Mouse (Mus musculus) G1E (cell line): ENCODE results near the gene Ccr9. TPM values are rescaled to one million over a fixed set of nuclear protein-coding genes. Genes with fewer than 3 reads are reported as not detected.

Experiments used
- ATAC-seq: 2 replicates; pipeline ENCODE4 v1.8.0; 2016; ENCODE audit warnings: mild to moderate bottlenecking; ENCODE audit not compliant: insufficient number of reproducible peaks, poor library complexity, low FRiP score, severe bottlenecking; ENCODE audit errors: extremely low read depth
- DNase-seq: peaks from one replicate; pipeline ENCODE4 v3.0.0; 2012; ENCODE audit warnings: low spot score
- H3K27me3 ChIP-seq: 2 replicates; pipeline ENCODE4 v1.6.1; 2012; ENCODE audit warnings: mild to moderate bottlenecking, low read length, inconsistent platforms; ENCODE audit not compliant: insufficient read depth
- H3K36me3 ChIP-seq: replicated peaks from 2 replicates; pipeline ENCODE3; 2012; ENCODE audit warnings: mild to moderate bottlenecking, inconsistent platforms
- H3K4me1 ChIP-seq: 2 replicates; pipeline ENCODE4 v1.6.1; 2012; ENCODE audit warnings: low read depth, low read length, inconsistent platforms, mixed read lengths; ENCODE audit not compliant: insufficient read depth
- H3K4me3 ChIP-seq: 2 replicates; pipeline ENCODE4 v1.5.1; 2012; ENCODE audit warnings: low read depth, mild to moderate bottlenecking, inconsistent platforms, low read length, moderate library complexity, mixed read lengths
- H3K9me3 ChIP-seq: replicated peaks from 2 replicates; pipeline ENCODE4 v1.6.1; 2012; ENCODE audit warnings: inconsistent platforms
- CTCF ChIP-seq: IDR thresholded peaks from 2 replicates; pipeline ENCODE4 v1.5.1; 2012; ENCODE audit warnings: low read depth, low read length, inconsistent platforms, mixed read lengths
- GATA1 ChIP-seq: IDR thresholded peaks from 2 replicates; pipeline ENCODE4 v1.6.1; 2012; ENCODE audit warnings: borderline replicate concordance, low read length, inconsistent platforms, mixed read lengths
- GATA2 ChIP-seq: IDR thresholded peaks from 2 replicates; pipeline ENCODE4 v1.6.1; 2012; ENCODE audit warnings: low read depth, low read length, inconsistent platforms, borderline replicate concordance
- POLR2AphosphoS5 ChIP-seq: IDR thresholded peaks from 2 replicates; pipeline ENCODE4 v1.6.1; 2012; ENCODE audit warnings: low read depth, low read length, inconsistent platforms; ENCODE audit not compliant: insufficient replicate concordance
- TAL1 ChIP-seq: conservative IDR thresholded peaks from 2 replicates; pipeline ENCODE4 v1.6.1; 2012; ENCODE audit warnings: low read depth, low read length, inconsistent platforms, mixed read lengths
- polyA plus RNA-seq: library from polyadenylated mRNA; stranded (reverse); fragments of >175 nt; gene quantifications from 2 replicates; pipeline ENCODE4 v1.2.3, GENCODE M21; 2012
- total RNA-seq, 2 experiments: library from RNA; stranded (forward) in 1 of 2; stranded (reverse) in 1 of 2; fragments of 200-1000 nt in 1 of 2; fragments of >200 nt in 1 of 2; fragmentation: Nextera tagmentation in 1 of 2; gene quantifications; 2 replicates each; pipeline ENCODE4 v1.2.3; 2014 to 2017

The Ccr9 gene
- total and polyA plus RNA-seq, 3 experiments, result 0.11 TPM; not detected in 2

DNA sequence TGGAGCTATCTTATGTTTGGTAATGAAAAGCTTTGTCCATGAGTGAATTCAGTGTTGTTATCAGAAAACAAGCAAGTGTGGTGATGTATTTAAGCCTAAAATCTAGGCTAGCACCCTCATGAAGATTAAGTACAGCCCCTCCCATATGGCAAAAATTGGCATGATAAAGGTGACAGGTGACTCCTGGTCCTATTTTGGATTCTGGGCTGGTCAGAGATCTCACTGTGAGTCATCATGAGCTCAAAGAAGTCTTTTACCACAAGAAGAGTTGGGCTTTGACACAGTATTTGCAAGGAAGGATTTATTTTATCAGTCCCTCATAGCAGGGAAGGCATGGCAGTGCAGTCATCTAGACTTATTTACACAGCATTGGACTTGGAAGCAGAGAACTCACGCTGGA, 137.8 kb downstream of the Ccr9 start:
- TF ChIP-seq GATA1 (no peak), POLR2AphosphoS5 (no peak), GATA2 (no peak), TAL1 (no peak), CTCF (no peak)
- Histone ChIP-seq H3K36me3 (peaks cover 90% of the 10 kb centered on the region), H3K27me3 (no peaks in the 10 kb centered on the region), H3K4me3 (no peak overlapping the region), H3K4me1 (no peaks in the 10 kb centered on the region), H3K9me3 (no peaks in the 10 kb centered on the region)
- ATAC-seq, result no peak
- no peak for DNase-seq

DNA sequence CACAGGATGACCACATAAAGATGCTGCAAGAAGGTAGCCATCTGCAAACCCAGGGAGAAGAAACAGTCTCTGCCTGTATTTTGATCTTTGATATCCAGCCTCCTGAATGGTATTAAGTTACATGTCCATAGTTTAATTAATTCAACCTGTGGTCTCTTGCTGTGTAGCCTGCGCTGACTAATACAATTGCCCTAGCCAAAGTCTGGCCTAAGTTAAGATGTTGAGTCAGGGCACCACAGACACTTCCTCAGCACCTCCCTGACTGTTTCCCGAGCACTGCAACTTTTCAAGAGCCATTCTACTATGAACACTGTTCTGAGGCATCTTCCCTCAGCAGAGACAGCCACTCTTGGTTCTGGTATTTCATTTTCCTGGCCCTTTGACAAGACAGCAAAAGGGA, 140.4 kb downstream of the Ccr9 start:
- Histone ChIP-seq H3K36me3 (peaks cover 91% of the 10 kb centered on the region), H3K27me3 (no peaks in the 10 kb centered on the region), H3K4me3 (no peak overlapping the region), H3K4me1 (no peaks in the 10 kb centered on the region), H3K9me3 (no peaks in the 10 kb centered on the region)
- DNase-seq, result no peak
- ATAC-seq, result no peak
- no peak for TF ChIP-seq GATA1
- no peak for TF ChIP-seq CTCF
- TF ChIP-seq TAL1, result no peak
- TF ChIP-seq GATA2, result no peak
- TF ChIP-seq POLR2AphosphoS5, result no peak

DNA sequence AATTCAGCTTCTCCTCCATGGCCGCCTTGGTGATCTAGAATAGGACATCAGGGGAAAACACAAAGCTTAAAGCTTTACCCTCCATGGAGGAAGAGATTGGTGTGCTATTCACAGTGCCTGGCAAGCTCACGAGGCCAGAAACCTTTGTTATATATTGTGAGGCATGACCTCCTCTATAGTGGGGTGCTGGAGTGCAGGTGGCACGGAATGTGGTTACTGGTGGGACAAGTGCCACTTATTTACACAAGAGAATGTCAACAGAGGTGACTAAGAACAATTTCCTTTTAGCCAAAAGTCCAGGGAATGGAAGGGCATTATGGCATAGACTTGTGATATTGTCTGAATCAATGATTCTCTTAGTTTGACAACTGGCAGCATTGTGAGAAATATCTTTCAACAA, 148.4 kb downstream of the Ccr9 start:
- no peak for DNase-seq
- Histone ChIP-seq H3K27me3 (no peaks in the 10 kb centered on the region), H3K36me3 (peaks cover 95% of the 10 kb centered on the region), H3K9me3 (no peaks in the 10 kb centered on the region), H3K4me3 (no peak overlapping the region), H3K4me1 (no peaks in the 10 kb centered on the region)
- no peak for ATAC-seq
- no peak for TF ChIP-seq TAL1
- no peak for TF ChIP-seq POLR2AphosphoS5
- TF ChIP-seq CTCF, result no peak
- no peak for TF ChIP-seq GATA2
- no peak for TF ChIP-seq GATA1

DNA sequence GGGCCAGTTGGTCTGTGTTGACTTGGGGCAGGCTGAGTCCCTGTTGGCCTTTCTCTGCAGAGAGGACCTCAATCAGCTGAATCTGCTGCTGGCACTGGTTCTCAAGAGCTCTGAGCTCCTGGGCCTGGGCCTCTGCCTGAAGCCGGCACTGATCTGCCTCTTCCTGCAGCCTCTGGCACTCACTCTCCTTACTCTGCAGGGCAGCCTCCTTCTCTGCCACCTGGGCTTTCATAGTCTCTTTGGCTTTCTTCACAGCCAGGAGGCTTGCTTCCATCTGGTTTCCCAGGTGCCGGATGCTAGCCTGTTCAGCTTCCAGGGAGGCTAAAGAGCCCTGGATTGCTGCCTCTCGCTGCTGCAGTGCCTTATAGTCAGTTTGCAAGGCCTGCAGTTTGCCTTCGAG, 150.7 kb downstream of the Ccr9 start:
- Histone ChIP-seq H3K36me3 (peaks cover 85% of the 10 kb centered on the region), H3K27me3 (no peaks in the 10 kb centered on the region)
- ATAC-seq, result no peak

More for the DNA sequence above, 150.7 kb downstream of the Ccr9 start:
- H3K9me3 ChIP-seq, result no peaks in the 10 kb centered on the region
- H3K4me3 ChIP-seq, result no peak overlapping the region
- no peaks in the 10 kb centered on the region for H3K4me1 ChIP-seq
- TF ChIP-seq CTCF (no peak), GATA2 (no peak), GATA1 (no peak), POLR2AphosphoS5 (no peak), TAL1 (no peak)
- DNase-seq, result no peak

Other genes starting within 250 kb of the Ccr9 start
- gene Limd1, start 199.7 kb upstream of the Ccr9 start, total RNA-seq (2014; fragmentation: Nextera tagmentation), result 30.3 and 31.2 TPM in 2 replicates
- gene Limd1, start 199.7 kb upstream of the Ccr9 start, total RNA-seq (2017), result 22.8 and 24.9 TPM in 2 replicates
- gene Limd1, start 199.7 kb upstream of the Ccr9 start, polyA plus RNA-seq, result 12.8 and 14.0 TPM in 2 replicates
- 42.3 and 43.3 TPM in 2 replicates for gene Sacm1l, start 148.7 kb upstream of the Ccr9 start, total RNA-seq (2014; fragmentation: Nextera tagmentation)
- gene Sacm1l, start 148.7 kb upstream of the Ccr9 start, total RNA-seq (2017), result 54.7 and 59.7 TPM in 2 replicates
- 1.8 and 2.0 TPM in 2 replicates for gene Sacm1l, start 148.7 kb upstream of the Ccr9 start, polyA plus RNA-seq
- not detected in 2 replicates for gene Slc6a20b, start 45.9 kb upstream of the Ccr9 start, total RNA-seq (2014; fragmentation: Nextera tagmentation)
- gene Slc6a20b, start 45.9 kb upstream of the Ccr9 start, total RNA-seq (2017), result 0.44 and 0.64 TPM in 2 replicates
- gene Slc6a20b, start 45.9 kb upstream of the Ccr9 start, polyA plus RNA-seq, result 0.01 TPM in 1 of 2 replicates, not detected in the other
- 16.6 TPM in 1 of 2 replicates, not detected in the other for gene Slc6a20a, start 446 bp downstream of the Ccr9 start, total RNA-seq (2014; fragmentation: Nextera tagmentation)
- gene Slc6a20a, start 446 bp downstream of the Ccr9 start, total RNA-seq (2017), result 0.05 and 0.29 TPM in 2 replicates
- not detected in 2 replicates for gene Slc6a20a, start 446 bp downstream of the Ccr9 start, polyA plus RNA-seq
- 78.5 and 97.2 TPM in 2 replicates for gene Lztfl1, start 39.3 kb downstream of the Ccr9 start, total RNA-seq (2014; fragmentation: Nextera tagmentation)
- 40.9 and 49.3 TPM in 2 replicates for gene Lztfl1, start 39.3 kb downstream of the Ccr9 start, total RNA-seq (2017)
- gene Lztfl1, start 39.3 kb downstream of the Ccr9 start, polyA plus RNA-seq, result 1.4 and 1.8 TPM in 2 replicates
- gene Cxcr6, start 128.0 kb downstream of the Ccr9 start, total RNA-seq (2014; fragmentation: Nextera tagmentation), result not detected in 2 replicates
- 0.12 and 0.27 TPM in 2 replicates for gene Cxcr6, start 128.0 kb downstream of the Ccr9 start, total RNA-seq (2017)
- gene Cxcr6, start 128.0 kb downstream of the Ccr9 start, polyA plus RNA-seq, result not detected in 2 replicates
- gene Fyco1, start 173.5 kb downstream of the Ccr9 start, total RNA-seq (2014; fragmentation: Nextera tagmentation), result 29.6 and 30.5 TPM in 2 replicates
- 11.8 and 12.1 TPM in 2 replicates for gene Fyco1, start 173.5 kb downstream of the Ccr9 start, total RNA-seq (2017)
- 2.2 and 2.4 TPM in 2 replicates for gene Fyco1, start 173.5 kb downstream of the Ccr9 start, polyA plus RNA-seq
- gene Xcr1, start 183.6 kb downstream of the Ccr9 start, total RNA-seq (2014; fragmentation: Nextera tagmentation), result not detected in 2 replicates
- 0.06 and 0.11 TPM in 2 replicates for gene Xcr1, start 183.6 kb downstream of the Ccr9 start, total RNA-seq (2017)
- not detected in 2 replicates for gene Xcr1, start 183.6 kb downstream of the Ccr9 start, polyA plus RNA-seq